Mouse (Mus musculus) liver, embryonic 14.5 days (tissue): ENCODE results near the gene Ccdc137. TPM values are rescaled to one million over a fixed set of nuclear protein-coding genes. Genes with fewer than 3 reads are reported as not detected.
A peak's percentile ranks its signal among the peaks of the same experiment; 100 is the strongest.

Source experiments
- ATAC-seq: fragments of 200-750 bp; cut with Nextera tagmentation; 2 replicates; pipeline ENCODE4 v1.8.0; 2017; ENCODE audit warnings: moderate number of reproducible peaks, mild to moderate bottlenecking, moderate library complexity; ENCODE audit not compliant: insufficient read depth
- DNase-seq, 3 experiments: peaks; one replicate each; pipeline ENCODE4 v3.0.0-alpha.2; 2012 to 2013; ENCODE audit warnings: low read depth in 3 of 3, low spot score in 3 of 3
- H3K27ac ChIP-seq: fragments of 300-500 bp; sonication (generic); 2 replicates; pipeline ENCODE4 v1.5.1; 2014; ENCODE audit warnings: moderate library complexity, mild to moderate bottlenecking, control low read depth, inconsistent platforms
- H3K27me3 ChIP-seq: fragments of 300-500 bp; sonication (generic); 2 replicates; pipeline ENCODE4 v1.6.1; 2014; ENCODE audit warnings: mild to moderate bottlenecking, low read length, moderate library complexity; ENCODE audit not compliant: control insufficient read depth, insufficient read depth
- H3K36me3 ChIP-seq: fragments of 300-500 bp; sonication (generic); replicated peaks from 2 replicates; pipeline ENCODE4 v1.6.1; 2014; ENCODE audit warnings: low read depth; ENCODE audit not compliant: control insufficient read depth, insufficient read depth
- H3K4me1 ChIP-seq, 2 experiments: fragments of 200-500 bp in 1 of 2; fragments of 300-500 bp in 1 of 2; sonication (generic) in 1 of 2; replicated peaks; 2 replicates each; pipeline ENCODE4 v1.6.1; 2012 to 2014; ENCODE audit warnings: antibody characterized with exemption in 1 of 2, inconsistent platforms in 1 of 2, low read length in 1 of 2; ENCODE audit not compliant: control insufficient read depth in 2 of 2, insufficient read depth in 2 of 2
- H3K4me2 ChIP-seq: fragments of 300-500 bp; sonication (generic); 2 replicates; pipeline ENCODE4 v1.6.1; 2014; ENCODE audit warnings: low read depth, mild to moderate bottlenecking, control low read depth, moderate library complexity
- H3K4me3 ChIP-seq, 2 experiments: fragments of 200-500 bp in 1 of 2; fragments of 300-500 bp in 1 of 2; sonication (generic) in 1 of 2; 2 replicates each; pipeline ENCODE4 v1.5.1; 2012 to 2014; ENCODE audit warnings: low read depth in 2 of 2, low read length in 2 of 2, mild to moderate bottlenecking in 2 of 2, control low read depth in 1 of 2, inconsistent platforms in 1 of 2, moderate library complexity in 1 of 2; ENCODE audit not compliant: insufficient read depth in 1 of 2
- H3K9ac ChIP-seq: fragments of 300-500 bp; sonication (generic); replicated peaks from 2 replicates; pipeline ENCODE4 v1.6.1; 2014; ENCODE audit warnings: mild to moderate bottlenecking, control low read depth, moderate library complexity
- H3K9me3 ChIP-seq: fragments of 300-500 bp; sonication (generic); 2 replicates; pipeline ENCODE4 v1.6.1; 2016; ENCODE audit warnings: low read length, mixed read lengths; ENCODE audit not compliant: control insufficient read depth
- CTCF ChIP-seq: IDR thresholded peaks from 2 replicates; pipeline ENCODE4 v1.5.1; 2016; ENCODE audit warnings: antibody characterized with exemption, low read depth, control low read depth
- EP300 ChIP-seq: IDR thresholded peaks from 2 replicates; pipeline ENCODE4 v1.6.1; 2016; ENCODE audit warnings: antibody characterized with exemption, low read depth
- WGBS: fragments of 180-500 bp; shearing (Covaris S2); extraction: QIAGEN DNeasy Blood & Tissue Kit; methylation state at CpG from one replicate; pipeline ENCODE4 v1.1.7; 2014; ENCODE audit not compliant: insufficient replicate concordance; 5-methylcytosine and 5-hydroxymethylcytosine counted together
- polyA plus RNA-seq, 2 experiments: library from polyadenylated mRNA; depleted of rRNA in 1 of 2; stranded (reverse) in 1 of 2; unstranded in 1 of 2; fragments of >200 nt; fragmentation: Nextera tagmentation in 1 of 2; extraction: Ambion mirVana in 1 of 2; gene quantifications; 2 replicates each; pipeline versions ENCODE4 v1.2.1 to v1.2.3; 2012 to 2014

The Ccdc137 gene
- polyA plus RNA-seq, 2 experiments, result 11.1 to 15.9 TPM

GRCm38 (mm10) chr11:120457370-120457769 is 545 bp upstream of the Ccdc137 start:
- Histone ChIP-seq H3K4me2 (peak overlapping the region; percentile 73), H3K4me1 (peaks cover 22 to 29% of the 10 kb centered on the region in 2 experiments), H3K4me3 (peak overlapping the region; percentile 88 to 98), H3K27ac (peak overlapping the region; percentile 77), H3K36me3 (peaks cover 18% of the 10 kb centered on the region), H3K9me3 (no peaks in the 10 kb centered on the region), H3K9ac (peak overlapping the region; percentile 92), H3K27me3 (no peaks in the 10 kb centered on the region)
- DNase-seq (peak in 2 of 3 experiments; percentile 18 to 41), ATAC-seq (peak; percentile 45)
- no peak for TF ChIP-seq CTCF
- 6% methylated on average over 14 of the region's 14 CpGs for WGBS

DNA sequence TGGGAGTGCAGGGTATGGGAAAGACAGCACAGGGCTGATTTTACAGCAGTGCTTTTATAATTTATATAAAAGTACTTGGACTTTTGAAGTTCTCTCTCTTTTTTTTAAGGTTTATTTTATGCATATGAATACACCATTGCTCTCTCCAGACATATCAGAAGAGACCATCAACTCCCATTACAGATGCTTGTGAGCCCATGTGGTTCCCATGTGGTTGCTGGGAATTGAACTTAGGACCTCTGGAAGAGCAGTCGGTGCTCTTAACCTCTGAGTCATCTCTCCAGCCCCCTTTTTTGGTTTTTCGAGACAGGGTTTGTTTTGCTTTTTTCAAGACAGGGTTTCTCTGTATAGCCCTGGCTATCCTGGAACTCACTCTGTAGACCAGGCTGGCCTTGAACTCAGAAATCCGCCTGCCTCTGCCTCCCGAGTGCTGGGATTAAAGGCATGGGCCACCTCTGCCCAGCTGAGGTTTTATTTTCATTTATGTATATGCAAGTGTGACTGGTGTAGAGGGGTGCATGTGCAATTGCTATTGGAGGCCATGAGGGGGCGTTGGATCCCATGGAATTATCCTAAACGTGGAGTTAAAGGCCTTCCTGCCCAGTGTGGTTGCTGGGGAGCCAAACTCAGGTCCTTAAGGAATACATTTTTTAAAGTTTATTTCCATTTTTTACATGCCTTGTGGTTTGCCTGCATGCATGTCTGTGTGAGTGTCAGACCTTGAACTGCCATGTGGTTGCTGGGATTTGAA is 1.1 kb downstream of the Ccdc137 start:
- DNase-seq (peak in 1 of 3 experiments; percentile 41), ATAC-seq (no peak)
- WGBS, result 27% methylated on average over 6 of the region's 6 CpGs
- TF ChIP-seq CTCF, result peak; percentile 67
- no peak for TF ChIP-seq EP300
- Histone ChIP-seq H3K9ac (peak overlapping the region; percentile 92), H3K4me3 (peak overlapping the region; percentile 88 to 98), H3K36me3 (peaks cover 18% of the 10 kb centered on the region), H3K27me3 (no peaks in the 10 kb centered on the region), H3K4me1 (peaks cover 22 to 29% of the 10 kb centered on the region in 2 experiments), H3K9me3 (no peaks in the 10 kb centered on the region), H3K27ac (peak overlapping the region; percentile 77; the same call in 1 of the 2 replicates), H3K4me2 (peak overlapping the region; percentile 73)

- Histone ChIP-seq H3K27me3 (no peaks in the 10 kb centered on the region), H3K36me3 (peaks cover 18% of the 10 kb centered on the region), H3K9me3 (no peaks in the 10 kb centered on the region), H3K9ac (no peak overlapping the region), H3K4me2 (no peak overlapping the region), H3K4me1 (peaks cover 11 to 12% of the 10 kb centered on the region in 2 experiments), H3K4me3 (no peak overlapping the region), H3K27ac (no peak overlapping the region)
- DNase-seq (no peak), ATAC-seq (no peak)
- WGBS, result 78% methylated on average over 2 of the region's 2 CpGs
- TF ChIP-seq CTCF (no peak), EP300 (no peak)
These were observed 5.6 kb downstream of the Ccdc137 start for GRCm38 (mm10) chr11:120463536-120463935.

- Histone ChIP-seq H3K4me1 (peaks cover 10 to 13% of the 10 kb centered on the region in 2 experiments), H3K9ac (no peak overlapping the region), H3K4me2 (no peak overlapping the region), H3K36me3 (peaks cover 18% of the 10 kb centered on the region), H3K27me3 (no peaks in the 10 kb centered on the region), H3K9me3 (no peaks in the 10 kb centered on the region), H3K4me3 (no peak overlapping the region), H3K27ac (no peak overlapping the region)
- ATAC-seq (no peak), DNase-seq (no peak)
- 78% methylated on average over 5 of the region's 5 CpGs for WGBS
- TF ChIP-seq CTCF (no peak), EP300 (no peak)
These were observed 6.5 kb downstream of the Ccdc137 start for GRCm38 (mm10) chr11:120464365-120464764.

- H3K9ac ChIP-seq, result no peak overlapping the region
- peaks cover 10 to 13% of the 10 kb centered on the region in 2 experiments for H3K4me1 ChIP-seq
- no peak for DNase-seq
- no peak overlapping the region for H3K27ac ChIP-seq
- no peak overlapping the region for H3K4me3 ChIP-seq
- H3K9me3 ChIP-seq, result no peaks in the 10 kb centered on the region
- WGBS, result 76% methylated on average over 4 of the region's 4 CpGs
- ATAC-seq, result no peak
- H3K36me3 ChIP-seq, result peaks cover 21% of the 10 kb centered on the region
- H3K27me3 ChIP-seq, result no peaks in the 10 kb centered on the region
- no peak for TF ChIP-seq CTCF
- TF ChIP-seq EP300, result no peak
- H3K4me2 ChIP-seq, result no peak overlapping the region
These were observed 7.6 kb downstream of the Ccdc137 start for GRCm38 (mm10) chr11:120465521-120465920.
